Mouse (Mus musculus) bone marrow, adult 2 months (tissue): ENCODE results near the gene Cog4.

Experiments used
- CTCF ChIP-seq: fragments of 200-500 bp; IDR thresholded peaks from 2 replicates; pipeline ENCODE4 v1.5.1; 2011; ENCODE audit warnings: low read length, control low read depth; ENCODE audit not compliant: control insufficient read depth, insufficient read depth
- POLR2A ChIP-seq: fragments of 200-500 bp; IDR thresholded peaks from 2 replicates; pipeline ENCODE4 v1.6.1; 2011; ENCODE audit warnings: low read depth, mild to moderate bottlenecking, control low read depth, low read length, borderline replicate concordance; ENCODE audit not compliant: control insufficient read depth

DNA sequence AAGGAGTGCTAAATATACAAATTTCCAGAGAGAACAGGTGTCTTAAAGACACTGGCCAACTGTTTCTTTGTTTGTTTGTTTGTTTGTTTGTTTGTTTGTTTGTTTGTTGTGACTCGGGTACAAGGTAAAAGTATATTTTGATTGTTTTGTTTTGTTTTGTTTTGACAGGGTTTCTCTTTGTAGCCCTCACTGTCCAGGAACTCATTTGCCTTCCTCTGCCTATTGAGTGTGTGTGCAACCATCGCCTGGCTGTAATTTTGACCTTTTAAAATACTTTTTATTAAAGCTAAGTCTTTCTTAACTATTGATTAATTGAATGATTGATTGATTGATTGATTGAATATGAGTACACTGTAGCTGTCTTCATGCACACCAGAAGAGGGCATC lies 56.2 kb downstream of the Cog4 start:
- TF ChIP-seq CTCF (no peak), POLR2A (no peak)
